Mouse (Mus musculus) NIH3T3 (cell line): ENCODE data around the gene Cacnb1.

ENCODE experiments used
- DNase-seq: peaks from one replicate; pipeline ENCODE4 v3.0.0-alpha.2; 2012; ENCODE audit warnings: low read depth

The Cacnb1 gene

GRCm38 (mm10) chr11:97955146-97955902 lies 67.5 kb downstream of the Cacnb1 start:
- no peak for DNase-seq

DNA sequence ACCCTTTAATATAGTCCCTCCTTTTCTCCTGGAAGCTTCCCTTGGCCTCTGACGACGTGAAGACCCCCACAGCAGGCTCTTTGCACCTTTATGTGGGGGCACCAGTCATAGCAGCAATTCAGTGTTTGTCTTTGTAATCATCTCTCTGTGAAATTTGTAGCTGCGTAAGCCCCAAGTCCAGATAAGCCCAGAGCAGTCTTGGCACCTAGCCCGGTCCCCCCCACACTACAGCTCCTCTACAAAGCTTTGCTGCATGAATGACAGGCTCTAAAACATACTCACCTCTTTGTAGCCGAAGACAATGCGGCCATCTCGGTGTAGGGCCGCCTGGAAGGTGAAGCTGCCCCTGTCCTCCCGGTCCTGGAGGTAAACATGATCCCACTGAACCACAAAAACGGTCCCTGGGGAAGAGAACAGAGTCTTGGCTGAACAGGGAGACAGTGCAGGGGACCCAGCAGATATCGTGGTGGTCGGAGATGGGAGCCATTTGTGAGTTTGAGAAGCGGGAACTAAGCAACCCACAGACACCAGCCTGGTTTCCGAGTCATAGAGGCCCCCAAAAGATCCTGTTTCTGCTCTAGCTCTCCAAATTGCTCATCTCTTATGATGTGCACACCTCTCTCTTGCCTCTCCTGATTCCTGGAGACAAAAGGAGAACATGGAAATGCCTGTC lies 68.2 kb downstream of the Cacnb1 start:
- DNase-seq, result no peak

- no peak for DNase-seq
These were observed 68.9 kb downstream of the Cacnb1 start for GRCm38 (mm10) chr11:97953939-97954275.

DNA sequence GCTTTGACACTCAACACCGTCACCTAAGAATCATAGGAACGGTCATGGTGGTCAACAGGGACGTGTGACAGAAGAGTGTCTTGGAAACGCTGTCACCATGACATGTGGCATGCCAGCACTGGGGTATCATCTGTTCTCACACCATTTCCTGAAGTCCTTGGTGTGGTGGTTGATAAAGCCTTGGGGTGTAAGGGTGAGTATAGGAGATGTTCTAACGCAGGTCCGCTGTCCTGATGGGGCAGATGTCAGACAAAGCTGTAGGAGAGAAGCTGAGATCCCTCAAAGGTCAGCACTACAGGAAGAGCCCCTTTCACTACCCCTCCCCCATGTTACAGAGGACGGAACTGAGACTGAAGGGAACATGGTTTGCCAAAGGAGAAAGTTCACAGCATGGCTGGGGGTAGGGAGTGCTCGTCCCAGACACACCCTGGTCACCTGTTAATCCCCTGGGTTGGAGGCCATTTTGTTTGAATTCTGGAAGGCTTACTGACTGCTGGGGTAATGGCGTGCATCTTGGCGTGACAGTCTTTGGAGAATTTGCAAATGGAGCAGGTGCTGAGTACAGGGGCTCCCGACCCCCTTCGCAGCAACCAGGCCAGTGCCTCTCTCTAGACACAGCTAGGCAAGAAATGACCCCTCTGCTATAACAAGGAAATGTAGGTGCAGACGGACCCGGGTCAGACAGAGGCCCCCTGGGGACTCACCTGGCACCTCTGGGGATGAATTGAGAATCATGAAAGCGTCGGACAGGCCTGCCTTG lies 69.5 kb downstream of the Cacnb1 start:
- DNase-seq, result no peak

DNA sequence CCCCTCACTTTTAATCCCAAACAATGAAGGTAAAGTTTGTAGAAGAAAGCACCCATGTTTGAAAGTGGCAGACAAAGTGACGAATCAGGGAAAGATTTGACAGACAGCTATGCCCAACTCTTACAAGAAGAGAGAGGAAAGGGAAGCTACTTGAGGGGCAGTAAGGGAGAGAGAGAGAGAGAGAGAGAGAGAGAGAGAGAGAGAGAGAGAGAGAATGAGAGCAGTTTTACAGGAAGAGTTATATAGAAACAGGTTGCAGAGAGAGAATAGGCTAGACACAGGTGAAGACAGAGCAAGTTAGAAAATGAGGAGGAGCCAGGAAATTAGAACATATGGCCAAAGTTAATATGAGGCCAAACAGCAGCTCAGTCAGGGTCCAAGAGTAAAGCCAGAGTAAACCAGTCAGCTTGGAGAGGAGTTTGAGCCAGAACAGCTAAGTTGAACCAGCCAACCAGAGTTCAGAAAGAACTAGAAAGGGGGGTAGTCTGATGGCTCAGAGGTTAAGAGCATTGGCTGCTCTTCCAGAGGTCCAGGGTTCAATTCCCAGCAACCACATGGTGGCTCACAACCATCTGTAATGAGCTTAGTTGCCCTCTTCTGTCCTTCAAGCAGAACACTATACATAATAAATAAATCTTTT lies 70.3 kb downstream of the Cacnb1 start:
- no peak for DNase-seq
